Mouse (Mus musculus): ENCODE measurements around the gene Alpk1. TPM values are rescaled to one million over a fixed set of nuclear protein-coding genes. Genes with fewer than 3 reads are reported as not detected.

The Alpk1 gene
- polyA plus RNA-seq, 1 experiment from 2014 or later: 0.80 TPM

GRCm38 (mm10) chr3:127757886-127758301 is 22.4 kb downstream of the Alpk1 start:
- Histone ChIP-seq H3K36me3 (no peaks in the 10 kb centered on the region), H3K27ac (replicated peaks) (no peak overlapping the region), H3K9me3 (no peaks in the 10 kb centered on the region), H3K27me3 (peaks cover 92% of the 10 kb centered on the region), H3K4me2 (no peak overlapping the region), H3K4me3 (no peak overlapping the region), H3K4me1 (replicated peaks) (peaks cover 11% of the 10 kb centered on the region), H3K9ac (no peak overlapping the region)
- ATAC-seq (ENCODE audit: low read depth): no peak

- Histone ChIP-seq H3K27ac (replicated peaks) (no peak overlapping the region), H3K4me2 (no peak overlapping the region), H3K9me3 (no peaks in the 10 kb centered on the region), H3K4me1 (replicated peaks) (peaks cover 11% of the 10 kb centered on the region), H3K4me3 (no peak overlapping the region), H3K9ac (no peak overlapping the region), H3K27me3 (peaks cover 92% of the 10 kb centered on the region), H3K36me3 (no peaks in the 10 kb centered on the region)
- no peak for ATAC-seq (ENCODE audit: low read depth)
- WGBS: 89% methylated on average over 6 of the region's 6 CpGs
These were observed 23.9 kb downstream of the Alpk1 start for GRCm38 (mm10) chr3:127756458-127756857.

- peak overlapping the region; percentile 52 for H3K4me2 ChIP-seq
- 6% methylated on average over 12 of the region's 12 CpGs for WGBS
- peaks cover 81% of the 10 kb centered on the region for H3K27me3 ChIP-seq
- no peaks in the 10 kb centered on the region for H3K36me3 ChIP-seq
- peaks cover 43% of the 10 kb centered on the region for H3K4me1 ChIP-seq (replicated peaks)
- ATAC-seq (ENCODE audit: low read depth): no peak
- H3K9ac ChIP-seq: 0 out of 2 replicates have a peak overlapping the region, but pooled peaks have one; percentile 41
- no peaks in the 10 kb centered on the region for H3K9me3 ChIP-seq
- H3K27ac ChIP-seq (replicated peaks): no peak overlapping the region
- peak overlapping the region; percentile 11; the same call in 1 of the 2 replicates for H3K4me3 ChIP-seq
These were observed 30.3 kb downstream of the Alpk1 start for GRCm38 (mm10) chr3:127749981-127750562.

GRCm38 (mm10) chr3:127749266-127749665 is 31.1 kb downstream of the Alpk1 start:
- peak; percentile 68 for ATAC-seq (ENCODE audit: low read depth)
- WGBS: 4% methylated on average over 9 of the region's 9 CpGs
- H3K27me3 ChIP-seq: peaks cover 80% of the 10 kb centered on the region
- H3K27ac ChIP-seq (replicated peaks): no peak overlapping the region; the same call in 1 of the 2 replicates
- H3K9me3 ChIP-seq: no peaks in the 10 kb centered on the region
- no peaks in the 10 kb centered on the region for H3K36me3 ChIP-seq
- peaks cover 45% of the 10 kb centered on the region for H3K4me1 ChIP-seq (replicated peaks)
- peak overlapping the region; percentile 52 for H3K4me2 ChIP-seq
- H3K4me3 ChIP-seq: peak overlapping the region; percentile 19
- peak overlapping the region; percentile 23; the same call in 1 of the 2 replicates for H3K9ac ChIP-seq

- Histone ChIP-seq H3K4me1 (replicated peaks) (peaks cover 48% of the 10 kb centered on the region), H3K36me3 (no peaks in the 10 kb centered on the region), H3K4me2 (peak overlapping the region; percentile 52), H3K27ac (replicated peaks) (no peak overlapping the region), H3K9ac (no peak overlapping the region), H3K9me3 (no peaks in the 10 kb centered on the region), H3K4me3 (no peak overlapping the region), H3K27me3 (peaks cover 75% of the 10 kb centered on the region)
- WGBS: 23% methylated on average over 4 of the region's 4 CpGs
- ATAC-seq (ENCODE audit: low read depth): no peak
These were observed 31.7 kb downstream of the Alpk1 start for GRCm38 (mm10) chr3:127748644-127749043.

- Histone ChIP-seq H3K9ac (no peak overlapping the region), H3K36me3 (no peaks in the 10 kb centered on the region), H3K9me3 (no peaks in the 10 kb centered on the region), H3K4me3 (no peak overlapping the region), H3K27ac (replicated peaks) (no peak overlapping the region), H3K27me3 (peaks cover 64% of the 10 kb centered on the region), H3K4me1 (replicated peaks) (peaks cover 50% of the 10 kb centered on the region), H3K4me2 (0 out of 2 replicates have a peak overlapping the region, but pooled peaks have one; percentile 9)
- no peak for ATAC-seq (ENCODE audit: low read depth)
- WGBS: 10% methylated on average over 16 of the region's 16 CpGs
These were observed 34.3 kb downstream of the Alpk1 start for GRCm38 (mm10) chr3:127745911-127746640.

- Histone ChIP-seq H3K9me3 (no peaks in the 10 kb centered on the region), H3K4me3 (no peak overlapping the region), H3K36me3 (no peaks in the 10 kb centered on the region), H3K9ac (no peak overlapping the region), H3K4me1 (replicated peaks) (peaks cover 48% of the 10 kb centered on the region), H3K27me3 (peaks cover 63% of the 10 kb centered on the region), H3K4me2 (no peak overlapping the region), H3K27ac (replicated peaks) (no peak overlapping the region)
- 6% methylated on average over 6 of the region's 6 CpGs for WGBS
- no peak for ATAC-seq (ENCODE audit: low read depth)
These were observed 34.8 kb downstream of the Alpk1 start for GRCm38 (mm10) chr3:127745504-127745903.

- peaks cover 64% of the 10 kb centered on the region for H3K27me3 ChIP-seq
- 47% methylated on average over 13 of the region's 14 CpGs for WGBS
These were observed 36.5 kb downstream of the Alpk1 start for GRCm38 (mm10) chr3:127743614-127744365.

GRCm38 (mm10) chr3:127741473-127741872 is 38.9 kb downstream of the Alpk1 start:
- H3K9ac ChIP-seq: no peak overlapping the region
- no peak overlapping the region for H3K27ac ChIP-seq (replicated peaks)
- 90% methylated on average over 3 of the region's 3 CpGs for WGBS
- H3K36me3 ChIP-seq: no peaks in the 10 kb centered on the region
- ATAC-seq (ENCODE audit: low read depth): no peak
- no peaks in the 10 kb centered on the region for H3K9me3 ChIP-seq
- H3K4me1 ChIP-seq (replicated peaks): peaks cover 21% of the 10 kb centered on the region
- H3K4me3 ChIP-seq: no peak overlapping the region
- H3K27me3 ChIP-seq: peaks cover 58% of the 10 kb centered on the region
- no peak overlapping the region for H3K4me2 ChIP-seq

More at GRCm38 (mm10) chr3:127743614-127744365, 36.5 kb downstream of the Alpk1 start:
- no peak overlapping the region for H3K4me3 ChIP-seq
- peaks cover 31% of the 10 kb centered on the region for H3K4me1 ChIP-seq (replicated peaks)
- peak; percentile 71; the same call in 1 of the 2 replicates for ATAC-seq (ENCODE audit: low read depth)
- H3K9ac ChIP-seq: 0 out of 2 replicates have a peak overlapping the region, but pooled peaks have one; percentile 2
- H3K4me2 ChIP-seq: no peak overlapping the region
- no peaks in the 10 kb centered on the region for H3K9me3 ChIP-seq
- no peaks in the 10 kb centered on the region for H3K36me3 ChIP-seq
- H3K27ac ChIP-seq (replicated peaks): no peak overlapping the region; the same call in 1 of the 2 replicates

- H3K36me3 ChIP-seq: no peaks in the 10 kb centered on the region
- H3K9ac ChIP-seq: no peak overlapping the region
- no peak overlapping the region for H3K27ac ChIP-seq (replicated peaks)
- WGBS: 78% methylated on average over 5 of the region's 5 CpGs
- ATAC-seq (ENCODE audit: low read depth): no peak
- H3K4me1 ChIP-seq (replicated peaks): no peaks in the 10 kb centered on the region
- no peaks in the 10 kb centered on the region for H3K9me3 ChIP-seq
- peaks cover 59% of the 10 kb centered on the region for H3K27me3 ChIP-seq
- no peak overlapping the region for H3K4me2 ChIP-seq
- no peak overlapping the region for H3K4me3 ChIP-seq
These were observed 42.5 kb downstream of the Alpk1 start for GRCm38 (mm10) chr3:127737876-127738275.

GRCm38 (mm10) chr3:127735395-127735794 is 44.9 kb downstream of the Alpk1 start:
- Histone ChIP-seq H3K27me3 (peaks cover 71% of the 10 kb centered on the region), H3K9me3 (no peaks in the 10 kb centered on the region), H3K4me2 (no peak overlapping the region), H3K9ac (no peak overlapping the region), H3K36me3 (no peaks in the 10 kb centered on the region), H3K27ac (replicated peaks) (no peak overlapping the region), H3K4me3 (no peak overlapping the region), H3K4me1 (replicated peaks) (no peaks in the 10 kb centered on the region)
- WGBS: 83% methylated on average over 3 of the region's 3 CpGs
- ATAC-seq (ENCODE audit: low read depth): no peak

All from neural tube, embryonic 13.5 days (tissue).